In genomic region chr5:140646171-140646570, GRCm38 (mm10) we compare ENCODE assay signal across 8 mouse cellular contexts. TPM values are rescaled to one million over a fixed set of nuclear protein-coding genes. Genes with fewer than 3 reads are reported as not detected.
DNase-seq lines count a peak whose midpoint lies in the region; ATAC-seq and TF ChIP-seq lines count a peak whose summit lies in the region.
"Had no signal": no experiment of that assay in that cellular context is flagged by ENCODE, and none has a peak within 500 bp of the region (broad histone marks: within the 10 kb centered on the region; RNA-seq: fewer than 3 reads in every experiment).

No protein-coding gene starts in this region.

- no peaks in the 10 kb centered on the region for H3K9me3 ChIP-seq in liver, embryonic 12.5 days (replicated peaks)
- no peaks in the 10 kb centered on the region for H3K9me3 ChIP-seq in forebrain, embryonic 15.5 days
- no peaks in the 10 kb centered on the region for H3K9me3 ChIP-seq in intestine, postnatal 0 days (ENCODE audit: control insufficient read depth)
- no peaks in the 10 kb centered on the region for H3K9me3 ChIP-seq in neural tube, embryonic 14.5 days (ENCODE audit: control insufficient read depth, low read length)

- ATAC-seq in liver, embryonic 12.5 days, result no peak
- ATAC-seq in forebrain, embryonic 15.5 days (replicated peaks), result no peak
- no peak for ATAC-seq in intestine, postnatal 0 days
- ATAC-seq in neural tube, embryonic 14.5 days (ENCODE audit: low read depth), result no peak
- ATAC-seq: inflammation-experienced regulatory T-cells, adult 6 months had no signal

- no peak for TF ChIP-seq CTCF in intestine, postnatal 0 days (IDR thresholded peaks at IDR 0.05; ENCODE audit: low read depth)

- peaks cover 10% of the 10 kb centered on the region for H3K36me3 ChIP-seq in liver, embryonic 12.5 days
- peaks cover 10% of the 10 kb centered on the region for H3K36me3 ChIP-seq in forebrain, embryonic 15.5 days
- H3K36me3 ChIP-seq in intestine, postnatal 0 days (ENCODE audit: control insufficient read depth, insufficient read depth), result peaks cover 10% of the 10 kb centered on the region; the same call in 1 of the 2 replicates
- H3K36me3 ChIP-seq in neural tube, embryonic 14.5 days (ENCODE audit: control insufficient read depth, insufficient read depth, low read length), result no peaks in the 10 kb centered on the region

- H3K4me2 ChIP-seq in liver, embryonic 12.5 days, result peak overlapping the region; percentile 99
- peak overlapping the region; percentile 78 for H3K4me2 ChIP-seq in forebrain, embryonic 15.5 days (replicated peaks)
- H3K4me2 ChIP-seq in intestine, postnatal 0 days (replicated peaks; ENCODE audit: low read depth), result peak overlapping the region; percentile 91; the same call in 1 of the 2 replicates
- peak overlapping the region; percentile 88 for H3K4me2 ChIP-seq in neural tube, embryonic 14.5 days (ENCODE audit: low read depth, low read length)

- 90% methylated on average over 6 of the region's 6 CpGs for WGBS in liver, embryonic 12.5 days (ENCODE audit: insufficient replicate concordance)
- 62% methylated on average over 6 of the region's 6 CpGs for WGBS in forebrain, embryonic 15.5 days
- WGBS in intestine, postnatal 0 days, result 92% methylated on average over 6 of the region's 6 CpGs
- 74% methylated on average over 6 of the region's 6 CpGs for WGBS in neural tube, embryonic 14.5 days

- H3K4me3 ChIP-seq in liver, embryonic 12.5 days, result no peak overlapping the region
- H3K4me3 ChIP-seq in forebrain, embryonic 15.5 days, result peak overlapping the region; percentile 94
- H3K4me3 ChIP-seq in intestine, postnatal 0 days (ENCODE audit: low read depth, low read length), result no peak overlapping the region
- H3K4me3 ChIP-seq in neural tube, embryonic 14.5 days (ENCODE audit: low read depth, low read length), result peak overlapping the region; percentile 96

- peaks cover 94% of the 10 kb centered on the region for H3K4me1 ChIP-seq in liver, embryonic 12.5 days
- H3K4me1 ChIP-seq in forebrain, embryonic 15.5 days, result peaks cover 74% of the 10 kb centered on the region
- H3K4me1 ChIP-seq in intestine, postnatal 0 days (replicated peaks; ENCODE audit: control insufficient read depth, insufficient read depth, low read length), result peaks cover 5% of the 10 kb centered on the region; the same call in 1 of the 2 replicates
- H3K4me1 ChIP-seq in neural tube, embryonic 14.5 days (ENCODE audit: control insufficient read depth, insufficient read depth, low read length), result peaks cover 56% of the 10 kb centered on the region

- peak overlapping the region; percentile 93 for H3K27ac ChIP-seq in liver, embryonic 12.5 days
- peak overlapping the region; percentile 94 for H3K27ac ChIP-seq in forebrain, embryonic 15.5 days (replicated peaks)
- H3K27ac ChIP-seq in intestine, postnatal 0 days (ENCODE audit: low read depth, low read length), result no peak overlapping the region
- no peak overlapping the region for H3K27ac ChIP-seq in neural tube, embryonic 14.5 days (ENCODE audit: low read depth, low read length)

- H3K27me3 ChIP-seq in liver, embryonic 12.5 days (replicated peaks), result no peaks in the 10 kb centered on the region; the same call in 1 of the 2 replicates
- no peaks in the 10 kb centered on the region for H3K27me3 ChIP-seq in forebrain, embryonic 15.5 days
- no peaks in the 10 kb centered on the region for H3K27me3 ChIP-seq in intestine, postnatal 0 days (replicated peaks; ENCODE audit: control insufficient read depth, insufficient read depth, low read length)
- H3K27me3 ChIP-seq in neural tube, embryonic 14.5 days (ENCODE audit: control insufficient read depth, insufficient read depth, low read length), result no peaks in the 10 kb centered on the region

- peak overlapping the region; percentile 67; the same call in 1 of the 2 replicates for H3K9ac ChIP-seq in liver, embryonic 12.5 days
- H3K9ac ChIP-seq in forebrain, embryonic 15.5 days (replicated peaks), result peak overlapping the region; percentile 100
- no peak overlapping the region for H3K9ac ChIP-seq in intestine, postnatal 0 days (ENCODE audit: low read depth, low read length)
- H3K9ac ChIP-seq in neural tube, embryonic 14.5 days (replicated peaks; ENCODE audit: low read depth, low read length), result peak overlapping the region; percentile 100; the same call in 1 of the 2 replicates

- DNase-seq in liver, result no peak
- no peak for DNase-seq in right cerebral cortex, postnatal 25 days
- DNase-seq in thymus, postnatal 14 days, result no peak

RNA-seq across cellular contexts. Expression of gene Ttyh3, which starts 2.7 kb away (rescaled TPM):
- 13.0 and 15.6 TPM in 2 replicates for polyA plus RNA-seq in liver, embryonic 12.5 days (2016; fragmentation: Nextera tagmentation; extraction: Ambion mirVana)
- 78.9 and 85.5 TPM in 2 replicates for polyA plus RNA-seq in forebrain, embryonic 15.5 days (2015; fragmentation: Nextera tagmentation; extraction: Ambion mirVana)
- polyA plus RNA-seq in intestine, postnatal 0 days (2015; fragmentation: Nextera tagmentation; extraction: Ambion mirVana), result 21.4 and 23.6 TPM in 2 replicates
- 85.5 and 89.4 TPM in 2 replicates for polyA plus RNA-seq in neural tube, embryonic 14.5 days (2014; fragmentation: Nextera tagmentation; extraction: Ambion mirVana)

RNA-seq across cellular contexts. Expression of gene Lfng, which starts 39.1 kb away (rescaled TPM):
- 7.4 and 8.3 TPM in 2 replicates for polyA plus RNA-seq in liver, embryonic 12.5 days (2016; fragmentation: Nextera tagmentation; extraction: Ambion mirVana)
- 25.7 and 28.8 TPM in 2 replicates for polyA plus RNA-seq in forebrain, embryonic 15.5 days (2015; fragmentation: Nextera tagmentation; extraction: Ambion mirVana)
- 7.1 and 7.3 TPM in 2 replicates for polyA plus RNA-seq in intestine, postnatal 0 days (2015; fragmentation: Nextera tagmentation; extraction: Ambion mirVana)
- polyA plus RNA-seq in neural tube, embryonic 14.5 days (2014; fragmentation: Nextera tagmentation; extraction: Ambion mirVana), result 17.7 and 18.2 TPM in 2 replicates

RNA-seq across cellular contexts. Expression of gene Iqce, which starts 56.0 kb away (rescaled TPM):
- 7.0 and 7.9 TPM in 2 replicates for polyA plus RNA-seq in liver, embryonic 12.5 days (2016; fragmentation: Nextera tagmentation; extraction: Ambion mirVana)
- polyA plus RNA-seq in forebrain, embryonic 15.5 days (2015; fragmentation: Nextera tagmentation; extraction: Ambion mirVana), result 22.2 and 25.1 TPM in 2 replicates
- 5.7 and 7.0 TPM in 2 replicates for polyA plus RNA-seq in intestine, postnatal 0 days (2015; fragmentation: Nextera tagmentation; extraction: Ambion mirVana)
- polyA plus RNA-seq in neural tube, embryonic 14.5 days (2014; fragmentation: Nextera tagmentation; extraction: Ambion mirVana), result 26.1 and 29.8 TPM in 2 replicates

RNA-seq across cellular contexts. Expression of gene Brat1, which starts 58.6 kb away (rescaled TPM):
- 10.6 and 12.2 TPM in 2 replicates for polyA plus RNA-seq in liver, embryonic 12.5 days (2016; fragmentation: Nextera tagmentation; extraction: Ambion mirVana)
- 26.3 and 28.2 TPM in 2 replicates for polyA plus RNA-seq in forebrain, embryonic 15.5 days (2015; fragmentation: Nextera tagmentation; extraction: Ambion mirVana)
- 7.5 and 8.0 TPM in 2 replicates for polyA plus RNA-seq in intestine, postnatal 0 days (2015; fragmentation: Nextera tagmentation; extraction: Ambion mirVana)
- polyA plus RNA-seq in neural tube, embryonic 14.5 days (2014; fragmentation: Nextera tagmentation; extraction: Ambion mirVana), result 17.6 and 18.4 TPM in 2 replicates

Comparison
In these comparisons a context has a peak if more than half of its experiments do, and no peak if none do; other contexts are left out.
1. H3K27ac ChIP-seq: peak in liver, embryonic 12.5 days (single experiment) and forebrain, embryonic 15.5 days (single experiment); none in intestine, postnatal 0 days (single experiment) and neural tube, embryonic 14.5 days (single experiment).
2. H3K4me3 ChIP-seq: peak in forebrain, embryonic 15.5 days (single experiment) and neural tube, embryonic 14.5 days (single experiment); none in liver, embryonic 12.5 days (single experiment) and intestine, postnatal 0 days (single experiment).
3. Peak in every context shown above with its lines, with median percentiles within 50 percentile points of each other: H3K4me2 ChIP-seq.